Mouse (Mus musculus) neural tube, embryonic 12.5 days (tissue): ENCODE measurements around the gene Mvp. TPM values are rescaled to one million over a fixed set of nuclear protein-coding genes. Genes with fewer than 3 reads are reported as not detected.
A peak's percentile ranks its signal among the peaks of the same experiment; 100 is the strongest.

ENCODE experiments used
- ATAC-seq: fragments of 200-750 bp; cut with Nextera tagmentation; 2 replicates; pipeline ENCODE4 v1.8.0; 2017; ENCODE audit warnings: low read depth, mild to moderate bottlenecking, moderate TSS enrichment, moderate library complexity; ENCODE audit not compliant: low FRiP score
- H3K27ac ChIP-seq: fragments of 300-500 bp; sonication (generic); 2 replicates; pipeline ENCODE4 v1.5.1; 2016
- H3K27me3 ChIP-seq: fragments of 300-500 bp; sonication (generic); replicated peaks from 2 replicates; pipeline ENCODE4 v1.6.1; 2016; ENCODE audit warnings: mild to moderate bottlenecking
- H3K36me3 ChIP-seq: fragments of 300-500 bp; sonication (generic); 2 replicates; pipeline ENCODE4 v1.6.1; 2016; ENCODE audit warnings: mild to moderate bottlenecking
- H3K4me1 ChIP-seq: fragments of 300-500 bp; sonication (generic); 2 replicates; pipeline ENCODE4 v1.6.1; 2016
- H3K4me2 ChIP-seq: fragments of 300-500 bp; sonication (generic); replicated peaks from 2 replicates; pipeline ENCODE4 v1.6.1; 2016; ENCODE audit warnings: mild to moderate bottlenecking
- H3K4me3 ChIP-seq: fragments of 300-500 bp; sonication (generic); 2 replicates; pipeline ENCODE4 v1.5.1; 2016
- H3K9ac ChIP-seq: fragments of 300-500 bp; sonication (generic); 2 replicates; pipeline ENCODE4 v1.6.1; 2016; ENCODE audit warnings: mild to moderate bottlenecking
- H3K9me3 ChIP-seq: fragments of 300-500 bp; sonication (generic); 2 replicates; pipeline ENCODE4 v1.6.1; 2016; ENCODE audit warnings: mild to moderate bottlenecking
- WGBS: fragments of 180-500 bp; shearing (Covaris S2); methylation state at CpG from one replicate; pipeline ENCODE4 v1.1.7; 2016; 5-methylcytosine and 5-hydroxymethylcytosine counted together
- polyA plus RNA-seq: library from polyadenylated mRNA; unstranded; fragments of >200 nt; fragmentation: Nextera tagmentation; extraction: Ambion mirVana; gene quantifications from 2 replicates; pipeline ENCODE4 v1.2.1, GENCODE M21; 2016

Mvp gene
- polyA plus RNA-seq, 1 experiment from 2014 or later = 6.6 TPM

- Histone ChIP-seq H3K36me3 (peaks cover 31% of the 10 kb centered on the region), H3K9ac (peak within 1 kb of the TSS; percentile 80), H3K9me3 (no peaks in the 10 kb centered on the region), H3K4me3 (peak within 1 kb of the TSS; percentile 61), H3K27me3 (no peaks in the 10 kb centered on the region), H3K4me1 (peaks cover 67% of the 10 kb centered on the region), H3K27ac (peak within 1 kb of the TSS; percentile 86), H3K4me2 (peak within 1 kb of the TSS; percentile 94)
- 4% methylated on average over 39 of the region's 39 CpGs for WGBS
- ATAC-seq = peak; percentile 78
Observed at GRCm38 (mm10) chr7:127016971-127017949, 2.8 kb upstream of the Mvp start, which contains the start of gene Pagr1a. Gene Pagr1a (minus strand): TSS chr7:127017352.

GRCm38 (mm10) chr7:127016486-127016938 is 2.1 kb upstream of the Mvp start:
- Histone ChIP-seq H3K4me3 (peak overlapping the region; percentile 61), H3K4me2 (peak overlapping the region; percentile 94), H3K4me1 (peaks cover 60% of the 10 kb centered on the region), H3K9ac (peak overlapping the region; percentile 80), H3K36me3 (peaks cover 27% of the 10 kb centered on the region), H3K27ac (peak overlapping the region; percentile 86), H3K27me3 (no peaks in the 10 kb centered on the region), H3K9me3 (no peaks in the 10 kb centered on the region)
- WGBS = under 1% methylated on average over 22 of the region's 22 CpGs
- peak; percentile 59 for ATAC-seq

- Histone ChIP-seq H3K4me1 (peaks cover 58% of the 10 kb centered on the region), H3K9ac (peak within 1 kb of the TSS; percentile 80), H3K27ac (peak within 1 kb of the TSS; percentile 86), H3K27me3 (no peaks in the 10 kb centered on the region), H3K36me3 (peaks cover 27% of the 10 kb centered on the region), H3K4me3 (peak within 1 kb of the TSS; percentile 61), H3K9me3 (no peaks in the 10 kb centered on the region), H3K4me2 (peak within 1 kb of the TSS; percentile 94)
- no peak for ATAC-seq
Observed at GRCm38 (mm10) chr7:127016481-127016485, 1.9 kb upstream of the Mvp start, which contains the start of gene Pagr1b. Gene Pagr1b (minus strand): TSS chr7:127016484.

- Histone ChIP-seq H3K4me3 (peak overlapping the region; percentile 61), H3K36me3 (peaks cover 27% of the 10 kb centered on the region), H3K4me2 (peak overlapping the region; percentile 94), H3K9ac (peak overlapping the region; percentile 80), H3K9me3 (no peaks in the 10 kb centered on the region), H3K27me3 (no peaks in the 10 kb centered on the region), H3K27ac (peak overlapping the region; percentile 86), H3K4me1 (peaks cover 56% of the 10 kb centered on the region)
- 0 out of 2 replicates have a peak, but pooled peaks have one; percentile 3 for ATAC-seq
- 1% methylated on average over 10 of the region's 10 CpGs for WGBS
Observed at GRCm38 (mm10) chr7:127016081-127016480, 1.7 kb upstream of the Mvp start.

- Histone ChIP-seq H3K27ac (no peak overlapping the region), H3K4me3 (no peak overlapping the region)
- ATAC-seq = no peak
Observed at GRCm38 (mm10) chr7:127014993-127015392, 572 bp upstream of the Mvp start.

GRCm38 (mm10) chr7:127013385-127013784 is 1.0 kb downstream of the Mvp start:
- Histone ChIP-seq H3K27ac (no peak overlapping the region), H3K9me3 (no peaks in the 10 kb centered on the region), H3K36me3 (peaks cover 27% of the 10 kb centered on the region), H3K9ac (0 out of 2 replicates have a peak overlapping the region, but pooled peaks have one; percentile 1), H3K4me1 (peaks cover 38% of the 10 kb centered on the region), H3K4me3 (no peak overlapping the region), H3K4me2 (no peak overlapping the region; the same call in 1 of the 2 replicates), H3K27me3 (no peaks in the 10 kb centered on the region)
- WGBS = 98% methylated on average over 6 of the region's 6 CpGs
- no peak for ATAC-seq

More at GRCm38 (mm10) chr7:127014993-127015392, 572 bp upstream of the Mvp start:
- H3K36me3 ChIP-seq = peaks cover 27% of the 10 kb centered on the region
- H3K4me2 ChIP-seq = peak overlapping the region; percentile 94; the same call in 1 of the 2 replicates
- no peaks in the 10 kb centered on the region for H3K27me3 ChIP-seq
- H3K9ac ChIP-seq = no peak overlapping the region
- peaks cover 45% of the 10 kb centered on the region for H3K4me1 ChIP-seq
- no peaks in the 10 kb centered on the region for H3K9me3 ChIP-seq
- 98% methylated on average over 12 of the region's 12 CpGs for WGBS

- ATAC-seq = no peak
- Histone ChIP-seq H3K36me3 (peaks cover 27% of the 10 kb centered on the region), H3K4me3 (no peak overlapping the region), H3K4me2 (no peak overlapping the region), H3K9ac (no peak overlapping the region), H3K27me3 (no peaks in the 10 kb centered on the region), H3K9me3 (no peaks in the 10 kb centered on the region), H3K4me1 (peaks cover 33% of the 10 kb centered on the region), H3K27ac (no peak overlapping the region)
- WGBS = 96% methylated on average over 10 of the region's 10 CpGs
Observed at GRCm38 (mm10) chr7:127012845-127013244, 1.6 kb downstream of the Mvp start.

GRCm38 (mm10) chr7:127012374-127012773 is 2.0 kb downstream of the Mvp start:
- WGBS = 93% methylated on average over 6 of the region's 6 CpGs
- H3K27ac ChIP-seq = no peak overlapping the region
- no peak overlapping the region for H3K4me2 ChIP-seq
- no peak for ATAC-seq
- H3K9ac ChIP-seq = no peak overlapping the region
- H3K9me3 ChIP-seq = no peaks in the 10 kb centered on the region
- no peak overlapping the region for H3K4me3 ChIP-seq
- H3K27me3 ChIP-seq = no peaks in the 10 kb centered on the region
- H3K4me1 ChIP-seq = peaks cover 30% of the 10 kb centered on the region
- peaks cover 27% of the 10 kb centered on the region for H3K36me3 ChIP-seq

GRCm38 (mm10) chr7:127011717-127012116 is 2.7 kb downstream of the Mvp start:
- peaks cover 30% of the 10 kb centered on the region for H3K4me1 ChIP-seq
- no peak for ATAC-seq
- H3K36me3 ChIP-seq = peaks cover 27% of the 10 kb centered on the region
- H3K4me2 ChIP-seq = no peak overlapping the region
- no peaks in the 10 kb centered on the region for H3K27me3 ChIP-seq
- WGBS = 72% methylated on average over 2 of the region's 2 CpGs
- H3K9me3 ChIP-seq = no peaks in the 10 kb centered on the region
- no peak overlapping the region for H3K9ac ChIP-seq
- H3K4me3 ChIP-seq = no peak overlapping the region
- no peak overlapping the region for H3K27ac ChIP-seq

GRCm38 (mm10) chr7:127011051-127011450 is 3.4 kb downstream of the Mvp start:
- Histone ChIP-seq H3K27ac (no peak overlapping the region), H3K36me3 (peaks cover 27% of the 10 kb centered on the region), H3K9ac (no peak overlapping the region), H3K4me3 (no peak overlapping the region), H3K27me3 (no peaks in the 10 kb centered on the region), H3K4me1 (peaks cover 28% of the 10 kb centered on the region), H3K4me2 (no peak overlapping the region), H3K9me3 (no peaks in the 10 kb centered on the region)
- ATAC-seq = no peak
- 94% methylated on average over 2 of the region's 2 CpGs for WGBS

- ATAC-seq = no peak
- no peak overlapping the region for H3K27ac ChIP-seq
Observed at GRCm38 (mm10) chr7:127009307-127010085, 4.9 kb downstream of the Mvp start.

More at GRCm38 (mm10) chr7:127009307-127010085, 4.9 kb downstream of the Mvp start:
- no peak overlapping the region for H3K9ac ChIP-seq
- H3K9me3 ChIP-seq = no peaks in the 10 kb centered on the region
- no peak overlapping the region for H3K4me2 ChIP-seq
- H3K4me1 ChIP-seq = peaks cover 12% of the 10 kb centered on the region
- no peaks in the 10 kb centered on the region for H3K27me3 ChIP-seq
- H3K4me3 ChIP-seq = no peak overlapping the region
- peaks cover 17% of the 10 kb centered on the region for H3K36me3 ChIP-seq
- WGBS = 88% methylated on average over 17 of the region's 17 CpGs
